ENCODE assay signal across 8 mouse cellular contexts in the genomic region with DNA sequence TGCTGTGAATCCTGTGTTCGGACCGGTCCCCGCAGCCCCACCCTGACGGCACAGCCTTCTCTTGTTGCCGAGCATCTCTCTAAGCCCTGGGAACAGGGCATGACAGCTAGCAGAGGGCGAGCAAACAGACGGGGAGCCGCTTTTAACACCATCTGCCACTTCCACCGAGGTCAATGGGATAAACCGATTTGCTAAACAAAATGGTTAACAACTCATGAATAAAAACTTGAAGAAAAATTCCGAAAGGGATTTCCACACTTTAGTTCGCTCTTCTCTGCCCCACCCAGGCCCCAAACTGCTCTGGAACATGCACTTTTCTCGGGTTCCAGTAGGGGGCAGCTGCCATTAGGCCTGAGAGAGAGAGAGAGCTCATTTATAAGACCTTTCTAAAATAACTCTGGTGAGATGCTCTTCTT.
DNase-seq lines count a peak whose midpoint lies in the region; ATAC-seq and TF ChIP-seq lines count a peak whose summit lies in the region.

No protein-coding gene starts in this region.

- H3K27me3 ChIP-seq in forebrain, embryonic 11.5 days (ENCODE audit: control insufficient read depth, insufficient read depth, low read length): no peaks in the 10 kb centered on the region

- no peaks in the 10 kb centered on the region for H3K4me1 ChIP-seq in lung, adult 2 months (ENCODE audit: control insufficient read depth, insufficient read depth, low read length)
- no peaks in the 10 kb centered on the region for H3K4me1 ChIP-seq in forebrain, embryonic 11.5 days (replicated peaks; ENCODE audit: control insufficient read depth, insufficient read depth, low read length)

- H3K9me3 ChIP-seq in forebrain, embryonic 11.5 days (ENCODE audit: control insufficient read depth, low read length): no peaks in the 10 kb centered on the region

- TF ChIP-seq CTCF in lung, adult 2 months (IDR thresholded peaks at IDR 0.05; ENCODE audit: insufficient read depth, low read length): peak; percentile 22; the same call in 1 of the 2 replicates

- no peaks in the 10 kb centered on the region for H3K36me3 ChIP-seq in forebrain, embryonic 11.5 days (ENCODE audit: control insufficient read depth, insufficient read depth, low read length)

- peak; percentile 86 for ATAC-seq in forebrain, embryonic 11.5 days (replicated peaks; ENCODE audit: low FRiP score)
- no peak for ATAC-seq in erythroblast, adult 5-6 weeks (replicated peaks; ENCODE audit: low FRiP score, poor library complexity, severe bottlenecking)

- H3K27ac ChIP-seq in forebrain, embryonic 11.5 days (ENCODE audit: low read depth, low read length): no peak overlapping the region

- DNase-seq in cerebellum, adult 18-20 months: peak; percentile 44 to 59
- no peak for DNase-seq in cerebellum, adult 11 months
- peak; percentile 3 for DNase-seq in lung, adult 2 months
- DNase-seq in lung, adult 18-20 months: no peak
- peak; percentile 80 for DNase-seq in forebrain, embryonic 11.5 days (ENCODE audit: low spot score)
- DNase-seq in lung, postnatal 14 days: peak; percentile 30
- DNase-seq in T-cell, adult 2 months (ENCODE audit: low spot score): no peak

- 16% methylated on average over 13 of the region's 13 CpGs for WGBS in lung, adult 2 months
- WGBS in forebrain, embryonic 11.5 days: 11% methylated on average over 13 of the region's 13 CpGs

- 0 out of 2 replicates have a peak overlapping the region, but pooled peaks have one; percentile 15 for H3K4me2 ChIP-seq in forebrain, embryonic 11.5 days (ENCODE audit: low read depth, low read length, severe bottlenecking)

- H3K4me3 ChIP-seq in lung, adult 2 months (replicated peaks; ENCODE audit: extremely low read depth, low read depth, low read length): no peak overlapping the region
- no peak overlapping the region for H3K4me3 ChIP-seq in forebrain, embryonic 11.5 days (ENCODE audit: low read depth, low read length)

- no peak overlapping the region for H3K9ac ChIP-seq in forebrain, embryonic 11.5 days (ENCODE audit: low read length)

- TF ChIP-seq POLR2A in lung, adult 2 months (IDR thresholded peaks at IDR 0.05; ENCODE audit: borderline replicate concordance, extremely low read depth, low read depth, low read length): no peak

Comparison
In these comparisons a context has a peak if more than half of its experiments do, and no peak if none do; other contexts are left out.
1. DNase-seq: peak in cerebellum, adult 18-20 months (2 of 2), lung, adult 2 months (single experiment), forebrain, embryonic 11.5 days (single experiment) and lung, postnatal 14 days (single experiment); none in cerebellum, adult 11 months (single experiment), lung, adult 18-20 months (0 of 2) and T-cell, adult 2 months (single experiment).